ENCODE assay signal across 8 mouse cellular contexts in the genomic region with DNA sequence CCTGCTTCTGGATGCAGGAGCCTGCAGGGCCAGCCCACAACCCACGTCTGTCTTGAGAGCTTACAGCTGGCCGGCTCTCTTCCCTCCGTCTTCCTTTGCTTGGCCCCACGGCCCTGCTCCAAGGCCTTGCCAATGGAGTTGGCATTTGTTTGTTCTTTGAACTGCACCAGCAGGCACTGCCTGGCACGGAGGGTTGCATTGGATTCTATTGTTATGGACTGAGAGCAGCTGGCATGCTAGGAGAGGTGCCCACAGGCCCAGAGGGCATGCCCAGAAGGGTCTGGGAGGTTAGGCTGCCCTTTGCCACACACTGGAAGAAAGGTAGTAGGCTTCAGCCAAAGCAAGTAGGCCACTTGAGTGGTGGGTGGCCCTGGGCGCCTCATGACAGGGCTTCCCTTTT. TPM values are rescaled to one million over a fixed set of nuclear protein-coding genes. Genes with fewer than 3 reads are reported as not detected.
DNase-seq lines count a peak whose midpoint lies in the region; ATAC-seq lines count a peak whose summit lies in the region.

No protein-coding gene starts in this region.

- H3K9ac ChIP-seq in kidney, embryonic 16.5 days (replicated peaks; ENCODE audit: low read length) = no peak overlapping the region

- WGBS in kidney, embryonic 16.5 days = 48% methylated on average over 6 of the region's 6 CpGs

- H3K36me3 ChIP-seq in kidney, embryonic 16.5 days (ENCODE audit: insufficient read depth, low read length) = peaks cover 25% of the 10 kb centered on the region

- ATAC-seq in kidney, embryonic 16.5 days (ENCODE audit: low FRiP score, low TSS enrichment) = no peak

- no peak overlapping the region for H3K4me2 ChIP-seq in kidney, embryonic 16.5 days (replicated peaks; ENCODE audit: low read depth, low read length)

- peak; percentile 82 for DNase-seq in layer of hippocampus, adult 11-12 months (ENCODE audit: low spot score)
- no peak for DNase-seq in layer of hippocampus, postnatal 25 days (ENCODE audit: extremely low spot score in 1 of 2, low spot score in 1 of 2)
- peak; percentile 64 for DNase-seq in adrenal gland, postnatal 25 days
- peak; percentile 76 to 77 for DNase-seq in cerebellum, postnatal 14 days
- DNase-seq in lung, postnatal 36 days = peak; percentile 53
- DNase-seq in yolk sac, embryonic 10.5 days (ENCODE audit: low spot score) = no peak
- no peak for DNase-seq in gastrocnemius, postnatal 25 days

- no peak overlapping the region for H3K4me3 ChIP-seq in kidney, embryonic 16.5 days (ENCODE audit: low read length)

- H3K27ac ChIP-seq in kidney, embryonic 16.5 days (ENCODE audit: low read length) = peak overlapping the region; percentile 8; the same call in 1 of the 2 replicates

- H3K27me3 ChIP-seq in kidney, embryonic 16.5 days (ENCODE audit: insufficient read depth, low read length) = no peaks in the 10 kb centered on the region

- peaks cover 28% of the 10 kb centered on the region for H3K4me1 ChIP-seq in kidney, embryonic 16.5 days (ENCODE audit: insufficient read depth, low read length)

- no peaks in the 10 kb centered on the region for H3K9me3 ChIP-seq in kidney, embryonic 16.5 days (ENCODE audit: low read length)

RNA-seq across cellular contexts. Expression of gene Slc48a1, which starts 10.5 kb away (rescaled TPM):
- total RNA-seq in layer of hippocampus, postnatal 25 days (2021) = 100 to 1,000 TPM; 151 to 169 TPM
- total RNA-seq in adrenal gland, postnatal 25 days (2021) = 92.4 and 108 TPM in 2 replicates
- 81.7 and 81.9 TPM in 2 replicates for polyA plus RNA-seq in kidney, embryonic 16.5 days (2015; fragmentation: Nextera tagmentation; extraction: Ambion mirVana)
- total RNA-seq in gastrocnemius, postnatal 25 days (2021) = 10 to 100 TPM; 44.7 to 47.2 TPM

RNA-seq across cellular contexts. Expression of gene Rapgef3, which starts 21.0 kb away (rescaled TPM):
- total RNA-seq in layer of hippocampus, postnatal 25 days (2021) = 10 to 100 TPM; 36.3 to 40.3 TPM
- total RNA-seq in adrenal gland, postnatal 25 days (2021) = 16.9 and 26.0 TPM in 2 replicates
- polyA plus RNA-seq in kidney, embryonic 16.5 days (2015; fragmentation: Nextera tagmentation; extraction: Ambion mirVana) = 36.3 and 36.4 TPM in 2 replicates
- 1 to 10 TPM; 3.7 to 8.1 TPM for total RNA-seq in gastrocnemius, postnatal 25 days (2021)

RNA-seq across cellular contexts. Expression of gene Hdac7, which starts 55.5 kb away (rescaled TPM):
- 10 to 100 TPM; 15.6 to 30.1 TPM for total RNA-seq in layer of hippocampus, postnatal 25 days (2021)
- 93.1 and 109 TPM in 2 replicates for total RNA-seq in adrenal gland, postnatal 25 days (2021)
- polyA plus RNA-seq in kidney, embryonic 16.5 days (2015; fragmentation: Nextera tagmentation; extraction: Ambion mirVana) = 37.3 and 40.0 TPM in 2 replicates
- total RNA-seq in gastrocnemius, postnatal 25 days (2021) = 10 to 100 TPM; 11.9 to 15.0 TPM

RNA-seq across cellular contexts. Expression of gene Endou, which starts 57.7 kb away (rescaled TPM):
- under 1 TPM; 0.59 to 0.71 TPM for total RNA-seq in layer of hippocampus, postnatal 25 days (2021)
- 0.71 and 0.82 TPM in 2 replicates for total RNA-seq in adrenal gland, postnatal 25 days (2021)
- 0.45 and 0.60 TPM in 2 replicates for polyA plus RNA-seq in kidney, embryonic 16.5 days (2015; fragmentation: Nextera tagmentation; extraction: Ambion mirVana)
- under 1 TPM; 0.36 to 0.91 TPM for total RNA-seq in gastrocnemius, postnatal 25 days (2021)

Comparison
In these comparisons a context has a peak if more than half of its experiments do, and no peak if none do; other contexts are left out.
1. DNase-seq: peak in layer of hippocampus, adult 11-12 months (single experiment), adrenal gland, postnatal 25 days (single experiment), cerebellum, postnatal 14 days (2 of 2) and lung, postnatal 36 days (single experiment); none in layer of hippocampus, postnatal 25 days (0 of 2), yolk sac, embryonic 10.5 days (single experiment) and gastrocnemius, postnatal 25 days (single experiment).